Mouse (Mus musculus) Muller cell, postnatal 12 days (primary cell): ENCODE data around the gene Lipe.
"Not testable (repeated sequence)": the region's sequence is repeated elsewhere in the genome, so short reads cannot be mapped to it uniquely, and the experiment has no call there.

ENCODE experiments used
- DNase-seq: peaks from one replicate; pipeline ENCODE4 v3.0.0-alpha.2; 2015; ENCODE audit errors: inconsistent ontology term

Lipe gene

DNA sequence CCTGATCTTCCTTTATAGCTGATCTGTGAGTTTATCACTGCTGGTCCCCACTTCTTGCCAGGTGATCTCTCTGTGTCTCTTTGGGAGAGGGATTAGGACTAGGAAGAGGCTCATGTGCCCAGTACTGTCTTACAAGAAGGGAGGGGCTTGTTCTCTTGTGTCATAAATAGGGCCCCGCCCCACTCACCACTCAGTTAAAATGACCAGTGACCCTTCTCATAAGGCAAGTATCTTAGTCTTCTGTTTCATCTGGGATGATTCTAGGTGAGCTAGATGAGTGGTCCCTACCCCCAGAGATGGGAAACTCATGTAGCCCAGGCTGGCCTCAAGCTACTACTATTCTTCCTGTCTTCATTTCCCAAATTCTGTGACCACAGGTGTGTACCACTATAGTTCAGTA is at the start of gene Lipe:
Gene Lipe (minus strand): TSS at position 101 of the 400 bp plus-strand sequence.
- DNase-seq = no peak

DNA sequence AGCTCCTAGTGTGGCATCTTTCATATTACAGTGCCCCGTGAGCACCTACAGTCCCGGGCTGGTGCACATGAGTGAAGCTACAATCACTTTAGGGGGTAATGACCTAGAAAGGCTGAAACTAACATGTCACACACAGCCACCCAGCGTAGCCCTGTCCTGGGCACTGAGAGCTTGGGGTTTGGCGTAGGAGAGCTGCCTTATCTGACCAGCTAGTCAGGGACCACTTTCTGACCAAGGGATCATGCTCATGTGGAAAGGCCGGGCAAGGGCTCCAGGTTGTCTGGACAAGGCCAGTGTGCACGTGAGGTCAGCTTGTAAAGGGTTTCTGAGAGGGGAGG is 42.3 kb upstream of the Lipe start:
- no peak for DNase-seq

DNA sequence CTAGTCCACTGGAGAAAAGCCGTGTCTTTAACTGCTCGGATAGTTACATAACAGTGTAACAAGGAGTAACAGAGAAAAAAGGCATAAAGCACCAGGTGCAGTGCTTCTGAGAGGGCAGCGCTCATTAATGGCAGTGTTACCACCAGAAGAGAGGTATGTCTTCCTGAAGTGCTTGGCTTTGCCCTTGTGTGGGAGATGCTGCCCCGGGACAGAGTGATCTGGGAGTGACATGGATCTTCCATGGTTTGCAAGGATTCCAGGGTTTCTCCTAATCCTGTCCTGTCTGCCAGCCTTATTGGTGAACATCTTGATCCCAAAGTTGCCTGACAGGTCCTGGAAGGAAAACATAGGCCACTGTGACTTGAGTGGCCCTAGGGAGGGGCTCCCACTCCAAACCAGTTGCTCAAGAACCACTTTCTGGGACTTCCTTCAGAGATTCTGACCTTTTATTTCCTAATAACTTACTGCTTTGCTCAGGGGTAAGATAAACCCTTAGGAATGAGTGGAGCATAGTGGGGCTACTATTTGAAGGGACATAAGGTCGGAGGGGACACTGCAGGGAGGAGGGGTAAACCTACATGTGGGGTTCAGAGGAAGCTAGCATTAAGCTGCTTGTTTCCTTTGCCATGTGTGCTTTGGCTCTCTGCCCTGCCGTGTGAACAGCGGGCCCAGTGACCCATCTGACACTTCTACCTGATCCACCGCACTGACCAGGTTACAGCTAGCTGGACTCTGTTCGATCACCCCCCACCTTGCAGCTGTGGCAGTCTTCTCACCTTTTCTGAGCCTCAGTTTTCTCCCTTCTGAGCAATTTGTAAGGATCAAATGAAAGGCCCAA is 41.7 kb upstream of the Lipe start:
- DNase-seq = no peak

DNA sequence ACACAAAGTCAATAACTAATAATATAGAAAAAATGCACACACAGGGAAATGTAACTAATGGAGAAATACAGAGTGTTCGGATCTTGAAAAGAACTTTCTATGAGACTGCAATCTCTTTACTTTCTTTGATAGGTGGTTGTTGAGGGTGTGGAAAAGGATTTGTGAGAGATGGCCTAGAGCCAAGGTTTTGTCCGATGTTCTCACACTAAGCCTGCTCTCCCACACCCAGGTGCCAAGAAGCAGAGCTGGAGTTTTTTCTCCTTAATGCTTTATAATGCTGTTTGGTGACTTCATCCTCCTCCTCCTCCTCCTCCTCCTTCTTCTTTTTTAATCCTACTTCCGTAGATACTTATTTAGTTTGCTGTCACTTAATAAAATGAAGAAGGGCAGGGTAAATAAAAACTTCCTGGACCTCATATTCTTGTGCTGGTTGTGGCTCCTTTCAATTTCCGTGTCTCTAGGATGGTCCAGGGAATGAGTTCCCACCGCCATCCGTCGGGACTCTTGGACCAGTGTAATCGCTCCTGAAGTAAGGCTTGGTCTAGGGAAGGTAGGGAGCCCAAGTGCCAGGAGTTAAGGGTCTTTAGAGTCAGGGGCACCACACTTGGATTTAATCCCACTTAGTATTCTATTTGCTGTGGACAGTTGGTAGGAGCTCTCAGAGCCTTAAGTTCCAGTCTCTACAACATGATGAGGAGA is 40.8 kb upstream of the Lipe start:
- DNase-seq = no peak

DNA sequence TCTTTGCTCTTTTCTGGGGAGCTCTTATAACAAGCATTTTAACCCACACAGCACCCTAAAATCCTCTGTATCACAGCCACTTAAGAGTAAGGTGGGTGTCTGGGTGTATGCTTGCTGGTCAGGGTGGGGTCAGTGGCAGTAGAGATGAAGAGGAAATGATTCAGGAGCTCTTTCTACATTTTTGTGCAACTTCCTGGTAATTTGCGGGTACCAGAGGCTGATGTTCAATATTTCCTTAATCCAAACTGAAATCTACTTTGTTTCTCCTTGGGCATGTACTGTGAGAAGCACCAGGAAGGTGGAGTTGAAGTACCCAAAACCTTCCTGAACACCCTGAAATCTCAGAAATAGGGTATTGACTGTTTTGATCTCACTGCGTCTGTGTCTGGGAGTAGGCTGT is 38.2 kb upstream of the Lipe start:
- DNase-seq = no peak

DNA sequence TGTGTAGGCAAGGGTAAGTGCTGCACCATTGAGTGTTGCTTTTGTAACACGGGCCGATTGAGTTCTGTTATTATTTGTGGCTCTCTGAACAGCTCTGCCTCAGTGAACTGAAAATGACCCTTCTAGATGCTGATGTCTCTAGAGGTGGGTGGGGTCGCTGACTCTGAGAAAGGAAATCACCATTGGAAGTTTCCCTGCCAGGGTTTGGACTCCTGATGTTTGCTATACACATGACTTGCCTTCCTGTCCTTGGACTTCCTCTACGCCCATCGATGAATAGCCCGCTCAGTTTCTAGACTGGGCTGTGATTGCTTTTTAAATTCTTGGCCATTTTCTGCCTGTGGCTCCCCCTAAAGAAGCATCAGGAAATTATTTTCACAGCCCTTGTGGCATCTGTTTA is 37.7 kb upstream of the Lipe start:
- DNase-seq = no peak

DNA sequence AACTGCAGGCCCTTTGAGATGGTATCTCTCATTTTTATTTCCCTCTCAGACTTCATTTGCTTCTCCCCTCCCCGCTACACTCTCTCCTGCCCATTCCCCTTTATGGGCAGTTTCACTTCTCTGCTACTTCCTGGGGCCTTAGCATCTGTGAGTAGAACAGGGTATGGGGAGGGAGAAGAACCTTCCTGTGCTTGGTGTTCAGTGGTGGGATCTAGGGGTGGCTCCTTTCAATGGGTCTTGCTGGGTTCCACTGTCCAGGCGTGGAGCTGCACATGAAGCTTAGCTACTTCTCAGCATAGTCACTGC is 37.0 kb upstream of the Lipe start:
- no peak for DNase-seq

DNA sequence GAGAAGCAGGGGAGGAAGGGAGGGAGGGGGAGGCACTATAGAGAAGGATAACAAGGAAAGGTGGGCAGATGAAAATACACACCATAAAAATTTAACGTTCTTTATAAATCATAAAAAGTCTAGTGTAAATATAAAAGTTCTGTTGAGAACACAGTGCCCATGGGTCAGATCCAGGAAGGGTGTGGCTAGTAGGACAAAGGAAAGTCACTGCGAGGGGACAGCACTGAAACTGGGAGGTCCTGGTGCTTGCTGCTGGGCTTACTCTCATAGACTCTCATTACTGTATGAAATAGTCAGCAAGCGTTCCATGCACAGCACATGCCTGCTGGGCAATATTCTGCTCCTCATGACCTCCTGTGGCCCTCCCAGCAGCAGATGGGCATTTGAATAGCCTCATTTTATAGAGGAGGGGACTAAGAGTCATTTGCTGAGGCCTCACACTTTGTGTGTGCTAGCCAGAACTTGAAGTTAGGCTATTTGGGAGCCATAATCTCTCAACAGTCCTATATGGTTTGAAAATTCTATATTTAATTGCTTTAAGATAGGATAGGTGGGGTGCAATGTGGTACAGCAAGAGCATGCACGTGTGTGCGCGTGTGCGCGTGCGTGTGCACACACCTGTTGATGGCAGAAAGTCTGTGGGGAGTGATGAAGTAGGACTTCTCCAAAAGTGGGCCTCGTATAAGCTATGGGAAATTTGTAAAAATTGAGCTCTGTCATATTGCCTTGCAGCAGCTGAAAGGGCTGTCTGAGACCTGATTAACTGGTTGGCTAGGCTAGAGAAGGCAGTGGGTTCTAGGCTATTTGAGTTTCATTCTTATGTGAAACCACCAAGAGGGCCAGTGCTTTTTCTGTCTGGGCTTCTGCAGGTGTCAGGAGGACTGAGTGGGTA is 36.4 kb upstream of the Lipe start:
- no peak for DNase-seq

DNA sequence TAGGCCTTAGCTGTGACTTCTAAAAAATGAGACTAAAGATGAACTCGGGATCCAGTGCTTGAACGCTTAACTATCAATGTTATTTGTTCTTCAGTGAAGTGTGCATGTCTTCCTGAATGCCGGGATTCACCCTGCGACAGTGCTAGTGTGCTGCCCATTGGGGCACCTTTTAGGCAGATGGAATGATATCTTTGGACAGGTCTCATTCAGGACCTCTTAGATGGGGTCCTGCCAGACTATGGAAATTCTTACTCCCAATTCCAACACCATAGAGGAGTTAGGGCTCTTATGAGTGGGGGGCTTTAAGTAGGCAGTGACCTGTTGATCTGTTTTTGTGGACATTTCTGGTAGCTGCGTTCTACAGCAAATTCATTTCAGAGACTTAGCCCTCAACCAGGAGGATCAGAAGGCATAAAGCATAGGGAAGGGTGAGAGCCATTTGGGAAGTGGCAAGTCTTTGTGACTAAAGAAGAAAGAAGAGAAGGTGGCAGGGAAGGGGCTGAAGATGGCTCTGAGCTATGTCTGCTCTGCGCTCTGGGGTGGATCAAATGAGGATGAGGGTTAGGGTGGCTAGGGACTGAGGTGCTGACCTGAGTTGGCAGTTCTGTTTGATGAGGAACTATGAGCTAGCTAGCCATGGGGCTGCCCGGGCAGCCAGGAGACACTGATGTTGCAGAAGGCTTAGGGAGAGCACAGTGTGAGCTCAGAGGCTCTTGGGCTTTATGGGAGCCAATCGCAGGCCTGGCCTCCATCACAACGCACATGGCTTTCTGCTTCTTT is 35.5 kb upstream of the Lipe start:
- no peak for DNase-seq

DNA sequence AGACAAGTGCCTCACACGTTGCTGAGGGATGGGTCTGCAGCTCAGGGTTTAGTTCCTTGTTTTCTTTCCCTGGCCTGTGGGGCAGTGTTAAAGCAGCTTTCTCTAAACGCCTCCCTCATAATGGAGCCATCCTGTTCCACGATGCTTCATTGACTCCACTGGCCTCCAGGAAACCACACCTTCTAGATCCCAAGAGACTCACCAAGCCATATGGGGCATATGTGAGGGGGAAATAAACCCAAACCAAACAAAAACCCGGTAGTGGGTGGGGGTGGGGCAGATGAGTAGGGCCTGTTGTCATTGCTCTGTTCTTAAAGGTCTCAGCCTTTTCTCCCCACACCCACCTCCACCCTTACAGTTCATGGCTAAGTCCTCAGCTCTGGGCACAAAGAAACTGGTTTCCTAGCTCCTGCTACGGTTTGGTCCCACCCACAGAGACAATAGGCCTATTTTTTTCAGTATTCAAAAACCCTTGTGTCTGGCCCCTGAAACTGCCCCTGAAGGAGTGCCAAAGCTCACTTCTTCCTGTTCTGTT is 34.6 kb upstream of the Lipe start:
- DNase-seq = no peak

DNA sequence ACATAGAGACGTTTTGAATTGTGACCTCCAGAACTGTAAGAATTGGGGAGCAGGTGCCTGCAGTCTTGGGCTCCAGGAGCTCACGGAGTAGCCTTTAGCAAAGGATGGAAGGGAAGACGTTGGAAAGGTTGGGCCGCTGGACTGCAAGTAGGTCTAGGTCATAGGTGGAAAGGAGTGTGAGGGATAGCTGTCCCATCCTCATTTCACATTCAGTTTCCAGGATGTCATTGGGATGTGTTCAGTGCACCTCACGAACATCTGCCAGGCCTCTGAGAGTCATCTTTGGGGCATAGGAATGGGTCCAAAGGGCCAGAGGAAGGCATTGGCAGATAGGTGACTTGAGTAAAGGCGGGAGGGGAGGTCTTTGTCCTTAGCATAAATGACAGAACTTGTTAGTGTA is 33.9 kb upstream of the Lipe start:
- DNase-seq = no peak

DNA sequence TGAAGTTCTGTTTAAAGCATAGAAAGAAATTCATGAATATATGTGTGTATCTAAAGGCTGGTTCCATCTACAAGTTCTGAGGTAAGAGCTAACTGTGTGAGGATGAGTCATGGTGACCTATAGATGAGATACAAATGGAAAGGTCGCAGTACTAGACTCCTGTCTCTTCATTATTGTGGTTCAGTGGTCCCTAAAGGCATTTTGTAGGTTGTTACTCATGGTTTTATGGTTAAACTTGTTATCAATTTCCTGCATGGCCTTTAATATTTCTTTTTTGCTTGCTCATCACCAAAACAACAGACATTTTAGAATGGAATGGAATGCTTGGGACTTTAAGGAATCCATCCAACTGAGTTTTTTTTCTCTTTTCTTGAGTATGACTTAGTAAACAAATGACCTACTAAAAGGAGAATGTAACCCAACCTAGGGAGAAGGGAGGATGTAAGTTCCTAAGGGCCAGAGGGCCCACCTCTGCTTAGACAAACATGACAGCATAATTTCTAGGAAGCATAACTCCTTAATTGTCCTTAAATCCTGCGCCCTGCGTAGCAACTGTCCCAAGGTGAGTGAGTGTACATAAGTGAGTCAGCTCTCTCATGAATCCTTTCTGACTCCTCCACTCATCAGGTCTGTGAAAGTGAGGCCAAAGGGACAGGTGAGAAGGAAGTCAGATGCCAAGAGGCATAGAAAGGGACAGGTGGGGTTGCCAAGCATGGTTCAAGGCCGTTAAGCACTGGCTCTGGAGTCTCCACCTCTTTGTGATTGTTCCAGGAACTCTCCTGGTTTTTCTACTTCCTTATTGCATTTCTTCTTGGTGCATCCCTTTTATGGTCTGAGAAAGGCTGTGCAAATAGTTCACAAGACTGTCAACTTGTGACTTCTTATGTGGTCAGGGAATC is 31.6 kb upstream of the Lipe start:
- peak; percentile 29 for DNase-seq

DNA sequence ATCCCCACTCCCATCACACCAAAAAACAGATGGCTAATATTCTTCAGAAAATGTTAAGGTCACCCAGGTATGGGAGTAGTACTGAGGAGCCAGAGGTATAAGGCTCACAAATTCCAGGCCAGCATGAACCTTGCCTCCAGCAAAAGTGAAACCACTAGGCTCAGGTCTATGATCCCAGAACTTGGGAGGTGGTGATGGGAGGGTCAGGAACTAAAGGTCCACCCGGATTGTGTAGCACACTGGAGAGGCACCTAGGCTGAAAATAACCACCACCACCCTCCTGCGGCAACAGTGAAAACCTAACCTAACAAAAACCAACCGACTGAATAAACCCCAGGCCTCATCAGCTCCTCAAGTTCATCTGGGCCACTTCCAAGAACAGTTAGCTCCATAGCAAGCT is 29.8 kb upstream of the Lipe start:
- no peak for DNase-seq

DNA sequence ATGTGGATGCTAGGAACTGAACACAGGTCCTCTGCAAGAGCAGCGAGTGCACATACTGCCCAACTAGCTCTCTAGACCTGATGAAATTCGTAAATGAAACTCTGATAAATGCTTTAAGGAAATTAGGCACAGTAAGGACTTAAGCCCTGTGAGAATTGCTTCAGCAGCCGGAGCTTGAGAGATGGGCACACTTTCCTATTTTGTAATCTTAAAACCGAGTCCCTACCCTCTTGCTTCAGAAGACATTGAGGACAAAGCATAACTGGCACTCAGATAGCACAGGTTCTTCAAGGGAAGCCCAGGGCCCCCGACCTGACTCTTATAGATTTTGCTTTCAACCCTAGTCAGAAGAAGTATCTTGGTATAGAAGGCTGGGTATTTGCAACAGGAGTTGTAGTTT is 28.6 kb upstream of the Lipe start:
- no peak for DNase-seq

DNA sequence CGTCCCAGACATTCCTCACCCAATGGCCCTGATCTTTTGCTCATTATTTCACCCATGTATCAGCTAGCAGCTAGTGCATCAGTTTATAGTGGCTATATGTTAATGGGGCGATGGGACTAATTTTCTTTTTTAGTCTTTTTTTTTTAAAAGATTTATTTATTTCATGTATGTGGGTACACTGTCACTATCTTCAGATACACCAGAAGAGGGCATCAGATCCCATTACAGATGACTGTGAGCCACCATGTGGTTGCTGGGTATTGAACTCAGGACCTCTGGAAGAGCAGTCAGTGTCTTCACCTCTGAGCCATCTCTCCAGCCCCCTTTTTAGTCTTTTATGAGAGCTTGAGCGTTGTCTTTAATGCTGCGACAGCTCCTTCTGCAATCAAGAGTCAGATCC is 27.9 kb upstream of the Lipe start:
- DNase-seq = not testable (repeated sequence)

DNA sequence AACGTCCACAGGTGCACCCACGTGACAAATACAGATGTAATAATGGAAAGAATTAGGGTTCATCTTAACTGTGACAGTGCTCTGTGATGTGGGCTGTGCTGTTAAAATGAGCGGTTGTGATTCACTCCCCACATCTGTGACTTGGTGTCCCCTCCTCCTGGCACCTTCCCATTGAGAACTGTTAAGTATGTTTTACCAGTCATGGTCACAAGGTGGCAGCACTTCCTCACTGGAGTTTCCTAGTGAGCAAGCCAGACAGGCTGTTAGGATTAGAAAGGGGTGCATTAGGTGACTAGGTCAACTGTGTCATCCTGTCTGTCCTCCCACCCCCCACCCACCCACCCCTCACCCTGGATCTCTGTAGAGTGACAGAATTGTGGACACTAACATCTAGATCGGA is 25.9 kb upstream of the Lipe start:
- peak; percentile 56 for DNase-seq

DNA sequence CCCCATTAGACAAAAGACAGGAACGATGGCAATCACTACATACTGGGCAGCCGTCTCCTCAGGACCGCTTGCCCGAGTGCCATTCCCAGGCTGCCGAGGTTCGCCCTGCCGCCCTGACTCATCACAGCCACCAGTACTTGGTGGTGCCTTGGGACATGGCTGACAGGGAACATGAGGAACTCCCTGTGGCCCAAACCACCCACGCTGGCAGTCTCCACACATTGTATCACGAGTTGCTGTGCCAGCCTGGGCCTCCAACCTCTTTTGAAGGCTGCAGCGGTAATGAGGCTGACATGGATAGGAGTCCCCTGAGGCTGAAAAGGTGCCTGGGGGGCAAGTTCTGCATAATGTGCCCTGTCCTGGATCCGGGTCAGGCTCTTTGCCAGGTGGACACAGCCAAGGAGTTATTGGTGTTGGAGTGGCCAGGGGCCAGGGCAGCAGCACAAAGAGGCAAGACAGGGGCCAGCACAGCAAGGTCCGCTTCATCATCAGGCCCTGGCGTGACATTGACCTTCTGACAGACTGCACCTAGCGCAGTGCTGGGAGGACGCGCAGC is 23.9 kb upstream of the Lipe start:
- DNase-seq = peak; percentile 67

DNA sequence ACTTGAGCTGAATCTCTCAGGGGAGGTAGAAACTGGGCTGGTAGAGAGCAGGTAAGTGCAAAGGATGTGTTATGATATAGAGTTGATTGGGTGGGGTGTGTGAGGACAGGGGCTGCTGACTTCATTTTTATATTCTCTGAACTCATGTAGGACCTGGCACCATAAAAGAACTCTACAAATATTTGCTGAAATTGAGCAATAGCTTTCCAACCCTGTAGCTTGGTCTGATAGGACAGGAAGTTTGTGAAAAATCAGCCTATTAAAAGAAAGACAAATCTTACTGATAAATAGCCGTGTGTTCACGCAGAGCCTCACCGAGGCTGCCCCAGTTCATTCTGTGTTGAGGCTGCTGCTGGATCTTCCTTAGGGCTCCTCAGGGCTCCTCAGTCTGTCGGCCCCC is 21.4 kb upstream of the Lipe start:
- no peak for DNase-seq

DNA sequence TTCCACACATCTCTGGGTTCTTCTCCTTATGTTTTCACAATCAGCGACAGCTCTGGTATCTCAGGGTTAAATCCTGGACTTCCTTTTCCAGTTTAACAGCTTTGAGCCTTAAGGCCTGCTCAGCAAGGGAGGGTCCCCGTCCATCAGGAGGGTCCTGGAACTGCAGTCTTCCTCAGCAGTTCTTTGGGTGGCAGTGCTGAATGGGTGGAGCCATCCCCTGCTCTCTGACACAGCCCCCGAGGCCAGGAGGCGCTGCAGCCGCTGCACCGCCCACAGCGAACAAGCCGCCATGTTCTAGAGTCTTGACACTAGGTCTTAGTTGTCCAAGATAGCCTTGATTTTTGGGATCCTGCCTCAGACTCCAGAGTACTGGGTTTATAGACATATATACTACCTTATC is 21.0 kb upstream of the Lipe start:
- DNase-seq = no peak

DNA sequence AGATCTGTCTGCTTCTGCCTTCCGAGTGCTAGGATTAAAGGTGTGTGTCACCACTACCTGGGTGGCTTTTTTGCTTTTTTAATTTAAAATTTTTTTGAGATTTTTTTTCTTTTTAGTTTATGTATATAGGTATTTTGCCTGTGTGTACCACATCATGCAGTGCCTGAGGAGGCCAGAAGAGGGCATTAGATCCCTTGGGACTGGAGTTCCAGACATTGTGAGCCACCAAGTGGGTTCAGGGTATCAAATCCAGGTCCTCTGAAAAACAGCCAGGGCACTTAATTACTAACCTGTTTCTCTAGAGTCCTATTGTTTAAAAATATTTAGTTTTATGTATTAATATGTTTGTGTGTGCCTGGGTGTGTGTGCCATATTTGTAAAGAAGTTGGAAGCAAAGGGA is 19.1 kb upstream of the Lipe start:
- no peak for DNase-seq
